Mouse (Mus musculus): ENCODE measurements around the gene Nsd1. TPM values are rescaled to one million over a fixed set of nuclear protein-coding genes. Genes with fewer than 3 reads are reported as not detected.
A peak's percentile ranks its signal among the peaks of the same experiment; 100 is the strongest.

Gene Nsd1
- polyA plus RNA-seq, 1 experiment from 2014 or later: 68.0 TPM

DNA sequence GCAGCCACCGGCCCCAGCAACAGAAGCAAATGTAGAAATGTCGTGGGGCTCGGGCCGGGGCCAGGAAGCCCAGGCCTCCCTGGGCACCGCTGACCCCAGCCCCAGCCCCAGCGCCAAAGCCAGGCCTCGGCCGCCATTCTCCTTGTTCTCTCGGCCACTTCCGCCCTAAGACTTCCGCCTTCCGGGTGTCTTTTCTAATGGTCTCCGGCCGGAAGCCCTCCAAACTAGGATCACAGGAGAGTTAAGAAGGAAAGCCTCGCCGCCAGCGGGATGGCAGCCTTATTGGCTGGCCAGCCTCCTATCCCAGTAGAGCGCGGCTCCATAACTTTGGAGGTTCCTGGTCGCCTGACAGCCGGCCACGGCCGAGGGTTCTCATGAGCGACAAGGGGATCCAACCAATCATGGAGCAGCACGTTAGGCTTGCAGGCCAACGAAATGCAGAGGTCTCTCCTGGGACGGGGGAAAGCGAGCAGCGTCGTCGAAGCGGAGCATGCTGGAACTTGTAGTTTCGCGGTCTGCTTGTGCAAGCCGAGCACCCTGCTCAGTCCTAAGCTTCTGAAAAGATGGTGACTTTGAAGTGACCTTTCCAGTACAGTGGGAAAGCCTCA lies 153.0 kb downstream of the Nsd1 start, which contains the start of gene Lman2:
Lman2 (minus strand) TSS at position 331 of the 608 bp plus-strand sequence.
- Histone ChIP-seq H3K27me3 (ENCODE audit: control insufficient read depth, insufficient read depth, low read length) (no peaks in the 10 kb centered on the region), H3K4me2 (peak within 1 kb of the TSS; percentile 87), H3K9me3 (ENCODE audit: control insufficient read depth, low read length) (no peaks in the 10 kb centered on the region), H3K27ac (ENCODE audit: low read depth, low read length) (peak within 1 kb of the TSS; percentile 96), H3K4me1 (ENCODE audit: control insufficient read depth, insufficient read depth, low read length) (peaks cover 12% of the 10 kb centered on the region), H3K36me3 (ENCODE audit: control insufficient read depth, insufficient read depth, low read length) (no peaks in the 10 kb centered on the region; the same call in 1 of the 2 replicates), H3K4me3 (ENCODE audit: low read depth, low read length) (peak within 1 kb of the TSS; percentile 98), H3K9ac (ENCODE audit: low read length) (peak within 1 kb of the TSS; percentile 73)
- peak; percentile 99 for ATAC-seq (ENCODE audit: low FRiP score)
- WGBS: under 1% methylated on average over 35 of the region's 35 CpGs
- DNase-seq (ENCODE audit: low spot score, missing footprints): peak; percentile 99

Other genes with a start within 250 kb of the Nsd1 start
- 0.94 and 0.95 TPM in 2 replicates for gene Hk3, start 188.4 kb upstream of the Nsd1 start, polyA plus RNA-seq (2014; fragmentation: Nextera tagmentation; extraction: Ambion mirVana)
- 26.7 and 29.0 TPM in 2 replicates for gene Uimc1, start 109.5 kb upstream of the Nsd1 start, polyA plus RNA-seq (2014; fragmentation: Nextera tagmentation; extraction: Ambion mirVana)
- 18.8 and 19.7 TPM in 2 replicates for gene Zfp346, start 104.5 kb upstream of the Nsd1 start, polyA plus RNA-seq (2014; fragmentation: Nextera tagmentation; extraction: Ambion mirVana)
- not detected in 2 replicates for gene Gm17617, start 76.2 kb upstream of the Nsd1 start, polyA plus RNA-seq (2014; fragmentation: Nextera tagmentation; extraction: Ambion mirVana)
- gene Fgfr4, start 57.1 kb upstream of the Nsd1 start, polyA plus RNA-seq (2014; fragmentation: Nextera tagmentation; extraction: Ambion mirVana): 0.18 and 0.33 TPM in 2 replicates
- gene Prelid1, start 110.7 kb downstream of the Nsd1 start, polyA plus RNA-seq (2014; fragmentation: Nextera tagmentation; extraction: Ambion mirVana): 404 and 434 TPM in 2 replicates
- 87.9 and 88.0 TPM in 2 replicates for gene Rab24, start 112.2 kb downstream of the Nsd1 start, polyA plus RNA-seq (2014; fragmentation: Nextera tagmentation; extraction: Ambion mirVana)
- 26.9 and 30.6 TPM in 2 replicates for gene Mxd3, start 120.0 kb downstream of the Nsd1 start, polyA plus RNA-seq (2014; fragmentation: Nextera tagmentation; extraction: Ambion mirVana)
- gene Lman2, start 153.0 kb downstream of the Nsd1 start, polyA plus RNA-seq (2014; fragmentation: Nextera tagmentation; extraction: Ambion mirVana): 75.3 and 82.5 TPM in 2 replicates
- gene Rgs14, start 159.9 kb downstream of the Nsd1 start, polyA plus RNA-seq (2014; fragmentation: Nextera tagmentation; extraction: Ambion mirVana): 0.37 and 0.72 TPM in 2 replicates
- not detected in 2 replicates for gene Slc34a1, start 188.4 kb downstream of the Nsd1 start, polyA plus RNA-seq (2014; fragmentation: Nextera tagmentation; extraction: Ambion mirVana)
- not detected in 2 replicates for gene Pfn3, start 205.4 kb downstream of the Nsd1 start, polyA plus RNA-seq (2014; fragmentation: Nextera tagmentation; extraction: Ambion mirVana)
- 0.14 TPM in 1 of 2 replicates, not detected in the other for gene F12, start 217.0 kb downstream of the Nsd1 start, polyA plus RNA-seq (2014; fragmentation: Nextera tagmentation; extraction: Ambion mirVana)
- 42.0 and 52.3 TPM in 2 replicates for gene Grk6, start 235.3 kb downstream of the Nsd1 start, polyA plus RNA-seq (2014; fragmentation: Nextera tagmentation; extraction: Ambion mirVana)

All from midbrain, embryonic 11.5 days (tissue).